Mouse (Mus musculus) megakaryocyte, embryonic 14.5 days (primary cell): Measurements from ENCODE around the gene Rps6ka1. TPM values are rescaled to one million over a fixed set of nuclear protein-coding genes. Genes with fewer than 3 reads are reported as not detected.

Experiments
- H3K27me3 ChIP-seq: replicated peaks from 2 replicates; pipeline ENCODE3; 2012; ENCODE audit warnings: inconsistent platforms
- H3K36me3 ChIP-seq: replicated peaks from 2 replicates; pipeline ENCODE3; 2012; ENCODE audit warnings: low read length, inconsistent platforms, mixed read lengths
- H3K4me1 ChIP-seq: 2 replicates; pipeline ENCODE4 v1.6.1; 2012; ENCODE audit warnings: inconsistent platforms
- H3K4me3 ChIP-seq: replicated peaks from 2 replicates; pipeline ENCODE3; 2012; ENCODE audit warnings: moderate library complexity, mild to moderate bottlenecking, inconsistent platforms
- H3K9me3 ChIP-seq: 2 replicates; pipeline ENCODE4 v1.6.1; 2012; ENCODE audit warnings: inconsistent platforms
- FLI1 ChIP-seq: IDR thresholded peaks from 2 replicates; pipeline ENCODE4 v1.6.1; 2012; ENCODE audit warnings: low read length, inconsistent platforms, mixed read lengths
- GATA1 ChIP-seq: IDR thresholded peaks from 3 replicates; pipeline ENCODE4 v1.6.1; 2012; ENCODE audit warnings: mixed read lengths, low read length, inconsistent platforms, borderline replicate concordance
- polyA plus RNA-seq: library from polyadenylated mRNA; stranded (reverse); fragments of >175 nt; gene quantifications from 2 replicates; pipeline ENCODE4 v1.2.3, GENCODE M21; 2012; ENCODE audit warnings: low replicate concordance; ENCODE audit not compliant: insufficient read depth

The Rps6ka1 gene
- polyA plus RNA-seq, 1 experiment, result 41.3 TPM

DNA sequence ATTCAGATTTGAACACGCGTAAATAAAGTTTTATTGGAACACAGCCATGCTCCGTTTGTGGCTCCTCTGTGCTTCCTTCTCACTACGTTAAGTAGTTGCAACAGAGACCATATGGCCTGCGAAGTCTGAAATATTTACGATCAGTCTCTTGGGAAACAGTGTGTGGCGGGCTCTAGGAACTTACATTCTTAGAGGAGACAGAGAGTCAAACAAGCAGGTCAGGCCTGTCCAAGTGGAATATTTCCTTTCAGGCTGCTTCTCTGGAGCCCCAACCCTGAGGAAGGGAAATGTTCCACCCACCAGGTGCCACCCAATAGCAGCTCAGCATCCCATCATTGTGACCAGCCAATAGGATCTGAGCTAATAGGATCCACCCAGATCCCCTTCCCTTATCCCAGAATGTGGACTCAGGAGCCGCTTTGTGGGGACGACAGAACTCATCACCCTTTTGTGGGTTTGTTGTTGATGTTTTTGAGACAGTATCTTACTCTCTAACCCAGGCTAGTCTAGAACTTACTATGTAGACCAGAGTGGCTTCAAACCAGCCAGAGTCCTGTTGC lies 11.7 kb upstream of the Rps6ka1 start:
- peaks cover 20% of the 10 kb centered on the region for H3K27me3 ChIP-seq
- H3K4me1 ChIP-seq, result peaks cover 16% of the 10 kb centered on the region
- H3K9me3 ChIP-seq, result peaks cover 8% of the 10 kb centered on the region
- no peaks in the 10 kb centered on the region for H3K36me3 ChIP-seq
- no peak overlapping the region for H3K4me3 ChIP-seq
- TF ChIP-seq FLI1, result no peak
- TF ChIP-seq GATA1, result no peak

DNA sequence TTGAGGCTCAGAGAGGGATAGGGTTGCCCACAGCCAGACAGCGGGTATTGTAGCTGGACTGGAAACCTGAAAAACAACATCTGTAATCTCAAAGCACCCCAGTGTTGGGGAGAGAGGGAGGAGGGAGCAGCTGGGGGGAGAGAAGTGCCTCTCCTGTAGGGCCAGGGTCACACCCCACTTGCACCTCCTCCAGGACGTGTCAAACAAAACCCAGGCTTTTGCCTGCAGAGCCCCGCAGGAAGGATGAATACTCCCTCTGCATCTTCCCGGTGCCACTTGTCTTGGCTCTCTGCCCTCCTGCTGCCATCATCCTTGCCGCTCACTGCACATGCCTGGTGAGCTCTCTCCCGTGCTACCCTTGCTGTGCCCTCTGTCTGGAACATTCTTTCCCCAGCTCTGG lies 10.6 kb upstream of the Rps6ka1 start:
- TF ChIP-seq FLI1 (no peak), GATA1 (no peak)
- no peaks in the 10 kb centered on the region for H3K36me3 ChIP-seq
- peaks cover 8% of the 10 kb centered on the region for H3K9me3 ChIP-seq
- peaks cover 17% of the 10 kb centered on the region for H3K4me1 ChIP-seq
- H3K4me3 ChIP-seq, result no peak overlapping the region
- H3K27me3 ChIP-seq, result peaks cover 28% of the 10 kb centered on the region

DNA sequence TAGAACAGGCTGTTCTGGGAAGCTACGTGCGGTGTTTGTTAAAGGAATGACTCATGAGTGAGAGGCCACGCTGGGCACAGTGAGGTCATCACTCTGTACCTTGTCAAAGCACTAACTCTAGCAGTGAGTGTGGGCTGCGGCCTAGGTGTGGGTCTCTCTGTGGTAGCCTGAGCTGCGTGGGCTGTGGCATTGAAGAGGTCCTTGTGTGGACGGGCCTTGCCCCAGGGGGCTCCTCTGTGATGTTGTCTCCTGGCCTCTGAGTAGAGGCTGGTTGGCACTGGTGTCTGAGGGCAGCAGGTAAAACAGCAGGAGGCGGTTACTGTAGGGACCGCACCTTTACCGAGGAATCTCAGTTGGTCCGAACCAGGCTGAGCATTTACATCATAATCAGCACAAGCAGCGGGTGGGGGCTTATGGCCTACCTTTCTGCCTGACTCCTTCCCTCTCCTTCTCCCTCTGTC lies 9.9 kb upstream of the Rps6ka1 start:
- Histone ChIP-seq H3K9me3 (peaks cover 8% of the 10 kb centered on the region), H3K27me3 (peaks cover 29% of the 10 kb centered on the region), H3K4me1 (peaks cover 24% of the 10 kb centered on the region), H3K36me3 (no peaks in the 10 kb centered on the region), H3K4me3 (no peak overlapping the region)
- TF ChIP-seq FLI1, result no peak
- no peak for TF ChIP-seq GATA1

DNA sequence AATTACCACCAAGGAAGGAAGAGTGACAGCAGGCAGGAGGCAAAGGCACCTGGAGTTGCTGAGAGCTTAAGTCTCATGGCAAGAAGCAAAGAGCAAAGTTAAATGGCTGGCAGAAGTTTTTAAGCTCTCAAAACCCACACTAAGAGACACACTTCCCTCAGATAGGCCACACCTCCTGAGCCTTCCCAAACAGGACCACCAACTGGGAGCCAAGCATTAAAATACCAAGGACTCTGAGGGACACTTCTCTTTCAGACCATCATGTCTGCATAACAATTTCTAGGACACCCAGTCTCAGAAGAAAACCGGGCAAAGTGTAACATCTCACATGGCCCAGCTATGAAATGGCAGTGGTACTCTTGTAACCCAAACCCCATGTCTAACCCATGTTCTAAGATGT lies 9.4 kb upstream of the Rps6ka1 start:
- Histone ChIP-seq H3K4me1 (peaks cover 28% of the 10 kb centered on the region), H3K27me3 (peaks cover 32% of the 10 kb centered on the region), H3K9me3 (peaks cover 8% of the 10 kb centered on the region), H3K4me3 (no peak overlapping the region), H3K36me3 (no peaks in the 10 kb centered on the region)
- TF ChIP-seq GATA1 (no peak), FLI1 (no peak)

DNA sequence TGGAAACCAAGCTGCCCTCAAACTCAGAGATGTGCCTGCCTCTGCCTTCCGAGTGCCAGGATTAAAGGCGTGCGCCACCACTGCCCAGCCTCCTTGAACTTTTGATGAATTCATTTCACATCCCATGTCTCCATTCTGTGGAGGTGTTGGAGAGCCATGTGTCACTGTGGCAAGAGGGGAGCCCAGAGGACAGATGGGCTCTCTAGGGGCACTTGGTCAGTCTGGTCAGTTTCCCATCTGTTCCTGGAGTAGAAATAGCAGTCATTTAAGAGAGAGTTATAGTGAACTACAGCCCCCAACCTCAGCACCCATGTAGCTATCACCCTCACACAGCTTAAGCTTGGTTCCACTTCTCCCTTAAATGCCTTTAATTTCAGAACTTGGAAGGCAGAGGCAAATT lies 8.4 kb upstream of the Rps6ka1 start:
- Histone ChIP-seq H3K4me3 (no peak overlapping the region), H3K9me3 (peaks cover 8% of the 10 kb centered on the region), H3K36me3 (no peaks in the 10 kb centered on the region), H3K4me1 (peaks cover 33% of the 10 kb centered on the region), H3K27me3 (peaks cover 38% of the 10 kb centered on the region)
- TF ChIP-seq FLI1 (no peak), GATA1 (no peak)

DNA sequence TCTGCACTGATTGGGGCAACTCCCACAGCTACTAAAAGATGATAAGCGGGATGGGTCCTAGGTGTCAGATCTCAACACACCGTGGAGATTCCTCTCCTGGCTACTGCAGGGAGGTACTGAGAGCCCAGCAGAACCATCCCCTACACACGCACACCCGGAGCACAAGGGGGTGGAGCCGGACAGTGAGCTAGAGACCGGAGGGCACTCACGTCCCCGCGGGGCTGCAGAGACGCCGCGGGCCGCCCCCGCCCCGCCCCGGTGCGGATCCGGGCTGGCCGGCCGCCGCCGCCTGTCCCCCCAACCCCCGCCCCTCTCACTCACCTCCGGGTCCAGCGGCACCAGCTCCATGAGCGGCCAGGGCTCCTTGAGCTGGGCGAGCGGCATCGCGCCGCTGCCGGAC lies 348 bp downstream of the Rps6ka1 start:
- TF ChIP-seq FLI1, result no peak
- H3K9me3 ChIP-seq, result no peaks in the 10 kb centered on the region
- H3K4me1 ChIP-seq, result peaks cover 41% of the 10 kb centered on the region
- peaks cover 72% of the 10 kb centered on the region for H3K27me3 ChIP-seq
- H3K4me3 ChIP-seq, result peak overlapping the region; percentile 93
- no peaks in the 10 kb centered on the region for H3K36me3 ChIP-seq

DNA sequence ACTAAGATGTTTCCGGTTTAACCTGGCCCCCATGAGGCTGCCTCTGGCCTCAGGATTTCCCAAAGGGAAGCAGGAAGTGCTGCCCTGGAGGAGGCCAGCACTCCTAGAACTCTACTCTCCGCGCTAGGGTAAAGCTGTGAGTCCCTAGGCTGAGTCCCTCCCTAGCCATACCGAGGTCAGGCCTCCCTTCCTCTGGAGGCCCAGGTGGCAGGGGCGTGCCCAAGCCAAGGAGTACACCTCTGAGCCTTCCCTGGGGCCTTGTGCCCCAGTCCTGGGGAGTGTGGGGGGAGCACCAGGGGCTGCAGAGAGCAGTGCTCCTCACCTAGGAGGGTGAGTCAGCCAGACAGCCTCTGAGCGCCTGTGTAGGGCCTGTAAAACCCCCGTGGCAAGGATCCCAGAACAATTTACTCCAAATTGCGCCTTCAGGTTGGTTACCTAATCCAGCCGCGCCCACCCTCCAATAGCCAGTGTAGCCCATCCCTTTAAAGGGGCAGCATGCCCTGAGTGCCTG lies 1.6 kb downstream of the Rps6ka1 start:
- Histone ChIP-seq H3K4me3 (peak overlapping the region; percentile 60), H3K27me3 (peaks cover 75% of the 10 kb centered on the region), H3K36me3 (no peaks in the 10 kb centered on the region), H3K4me1 (peaks cover 34% of the 10 kb centered on the region), H3K9me3 (no peaks in the 10 kb centered on the region)
- no peak for TF ChIP-seq GATA1
- no peak for TF ChIP-seq FLI1

DNA sequence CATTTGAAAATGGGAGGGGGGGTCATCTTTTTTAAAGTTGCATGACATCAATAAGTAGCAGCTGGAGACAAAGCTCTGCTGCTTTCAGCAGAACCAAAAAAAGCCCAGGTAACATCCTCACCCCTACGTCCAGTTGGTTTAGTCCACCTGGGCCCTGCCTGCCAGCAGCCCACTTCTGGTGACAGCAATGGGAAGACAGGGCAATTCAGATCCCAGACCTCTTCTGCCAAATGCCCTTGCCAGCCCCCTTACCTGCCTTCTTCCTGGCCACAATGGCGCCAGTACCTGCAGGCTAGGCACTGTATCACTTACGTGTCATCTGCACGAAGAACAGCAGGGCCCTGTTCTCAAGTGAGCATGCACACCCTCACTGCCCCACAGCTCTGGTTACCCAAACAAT lies 2.3 kb downstream of the Rps6ka1 start:
- H3K9me3 ChIP-seq, result no peaks in the 10 kb centered on the region
- no peaks in the 10 kb centered on the region for H3K36me3 ChIP-seq
- peak overlapping the region; percentile 25 for H3K4me3 ChIP-seq
- H3K4me1 ChIP-seq, result peaks cover 34% of the 10 kb centered on the region
- H3K27me3 ChIP-seq, result peaks cover 80% of the 10 kb centered on the region
- TF ChIP-seq GATA1 (no peak), FLI1 (no peak)

DNA sequence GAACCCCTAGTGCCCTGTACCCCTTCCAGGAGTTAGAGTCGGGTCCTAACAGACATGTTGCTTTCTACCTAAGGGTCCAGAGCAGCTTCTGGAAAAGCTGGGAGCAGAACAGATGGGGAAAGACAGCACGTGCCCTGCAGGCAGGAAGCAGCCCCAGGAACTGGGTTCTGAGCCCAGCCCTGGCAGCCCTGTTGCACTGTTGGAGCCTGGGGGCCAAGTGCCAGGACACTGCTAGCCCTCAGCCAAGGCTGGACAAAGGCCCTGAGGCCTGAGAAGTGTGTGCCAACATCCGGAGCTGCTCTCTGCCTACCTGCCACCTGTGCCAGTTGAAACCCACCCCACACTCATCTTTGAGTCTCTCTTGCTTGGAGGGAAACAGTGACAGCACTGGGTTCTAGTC lies 2.7 kb downstream of the Rps6ka1 start:
- Histone ChIP-seq H3K27me3 (peaks cover 79% of the 10 kb centered on the region), H3K4me1 (peaks cover 34% of the 10 kb centered on the region), H3K9me3 (no peaks in the 10 kb centered on the region), H3K4me3 (no peak overlapping the region), H3K36me3 (no peaks in the 10 kb centered on the region)
- TF ChIP-seq GATA1, result no peak
- TF ChIP-seq FLI1, result no peak

DNA sequence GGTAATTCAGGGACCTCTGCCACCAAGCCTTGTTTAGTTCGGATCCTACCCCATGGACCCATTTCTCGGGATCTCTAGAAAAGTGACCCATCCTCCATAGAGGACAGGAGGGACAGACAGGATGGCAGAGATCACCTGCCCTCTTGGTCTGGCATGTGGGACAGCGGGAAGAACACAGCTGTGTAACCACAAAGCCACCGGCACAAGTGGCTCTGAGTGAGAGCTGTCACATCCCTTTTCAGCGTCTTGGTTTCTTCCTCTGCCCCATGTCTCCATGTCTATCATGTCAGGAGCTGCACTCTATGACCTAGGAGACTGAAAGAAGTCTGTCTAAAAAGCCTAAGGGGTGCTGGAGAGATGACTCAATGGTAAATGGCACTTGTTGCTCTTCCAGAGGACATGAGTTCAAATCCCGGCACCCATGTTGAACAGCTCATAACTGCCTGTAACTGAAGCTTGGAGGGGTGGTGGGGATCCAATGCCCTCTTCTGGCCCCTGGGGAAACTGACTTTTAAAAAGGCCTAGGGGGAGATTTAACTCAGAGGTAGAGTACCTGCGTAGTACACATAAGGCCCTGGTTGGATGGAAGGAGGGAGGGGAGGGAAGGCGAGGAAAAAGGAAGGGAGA lies 3.4 kb downstream of the Rps6ka1 start:
- H3K4me3 ChIP-seq, result no peak overlapping the region
- H3K4me1 ChIP-seq, result peaks cover 39% of the 10 kb centered on the region
- H3K9me3 ChIP-seq, result no peaks in the 10 kb centered on the region
- peaks cover 77% of the 10 kb centered on the region for H3K27me3 ChIP-seq
- no peak for TF ChIP-seq GATA1
- no peak for TF ChIP-seq FLI1
- H3K36me3 ChIP-seq, result no peaks in the 10 kb centered on the region

DNA sequence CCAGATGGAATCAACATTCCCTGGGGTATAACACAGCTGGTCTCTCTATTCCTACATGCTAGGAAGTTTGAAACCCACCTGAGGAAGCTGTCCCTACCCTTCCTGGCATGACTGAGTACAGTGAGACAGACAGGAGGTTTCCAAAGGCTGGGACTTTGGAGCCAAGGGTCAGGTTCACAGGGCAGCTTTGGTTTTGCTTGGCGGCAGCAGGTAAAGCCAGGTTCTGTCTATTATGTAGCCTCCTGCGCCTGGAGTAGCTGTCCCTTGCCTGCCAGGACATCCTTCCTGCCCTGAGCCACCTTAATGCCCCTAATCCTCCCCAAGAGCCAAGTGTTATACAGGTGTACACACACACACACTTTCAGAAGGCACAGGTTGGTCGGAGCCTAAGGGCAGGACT lies 5.7 kb downstream of the Rps6ka1 start:
- H3K36me3 ChIP-seq, result no peaks in the 10 kb centered on the region
- no peak for TF ChIP-seq GATA1
- no peak for TF ChIP-seq FLI1
- no peak overlapping the region for H3K4me3 ChIP-seq
- H3K27me3 ChIP-seq, result peaks cover 57% of the 10 kb centered on the region
- H3K4me1 ChIP-seq, result peaks cover 38% of the 10 kb centered on the region
- no peaks in the 10 kb centered on the region for H3K9me3 ChIP-seq
